Mouse (Mus musculus) adrenal gland, postnatal 25 days (tissue): ENCODE measurements around the gene St3gal5. TPM values are rescaled to one million over a fixed set of nuclear protein-coding genes. Genes with fewer than 3 reads are reported as not detected.
A peak's percentile ranks its signal among the peaks of the same experiment; 100 is the strongest.

Source experiments
- DNase-seq: peaks from one replicate; pipeline ENCODE4 v3.0.0; 2021; ENCODE audit warnings: mixed read lengths
- total RNA-seq: library from RNA; stranded (reverse); gene quantifications from 2 replicates; pipeline ENCODE4 v1.2.3, GENCODE M21; 2021

The St3gal5 gene
- total RNA-seq, 1 experiment from 2014 or later, result 102 TPM

GRCm38 (mm10) chr6:72134850-72135515, 37.6 kb downstream of the St3gal5 start:
- no peak for DNase-seq

- no peak for DNase-seq
Measured at GRCm38 (mm10) chr6:72136016-72136415, 38.6 kb downstream of the St3gal5 start.

- DNase-seq, result no peak
Measured at GRCm38 (mm10) chr6:72136543-72136942, 39.2 kb downstream of the St3gal5 start.

GRCm38 (mm10) chr6:72139508-72140193, 42.3 kb downstream of the St3gal5 start:
- DNase-seq, result no peak

- peak; percentile 33 for DNase-seq
Measured at GRCm38 (mm10) chr6:72140371-72140770, 43.0 kb downstream of the St3gal5 start.

- peak; percentile 30 for DNase-seq
Measured at GRCm38 (mm10) chr6:72141191-72141590, 43.8 kb downstream of the St3gal5 start.

- no peak for DNase-seq
Measured at GRCm38 (mm10) chr6:72142561-72142960, 45.2 kb downstream of the St3gal5 start.

- DNase-seq, result no peak
Measured at GRCm38 (mm10) chr6:72144353-72144752, 47.0 kb downstream of the St3gal5 start.

- DNase-seq, result no peak
Measured at GRCm38 (mm10) chr6:72146803-72147202, 49.4 kb downstream of the St3gal5 start.

- peak; percentile 52 for DNase-seq
Measured at GRCm38 (mm10) chr6:72148721-72149120, 51.3 kb downstream of the St3gal5 start.

- DNase-seq, result no peak
Measured at GRCm38 (mm10) chr6:72149797-72150196, 52.4 kb downstream of the St3gal5 start.

- no peak for DNase-seq
Measured at GRCm38 (mm10) chr6:72152707-72153106, 55.3 kb downstream of the St3gal5 start.

- DNase-seq, result no peak
Measured at GRCm38 (mm10) chr6:72153455-72153854, 56.1 kb downstream of the St3gal5 start.

GRCm38 (mm10) chr6:72154008-72154407, 56.6 kb downstream of the St3gal5 start:
- peak; percentile 52 for DNase-seq

- no peak for DNase-seq
Measured at GRCm38 (mm10) chr6:72154938-72155531, 57.6 kb downstream of the St3gal5 start.

GRCm38 (mm10) chr6:72155649-72156048, 58.3 kb downstream of the St3gal5 start:
- no peak for DNase-seq

GRCm38 (mm10) chr6:72158966-72159764, 61.8 kb downstream of the St3gal5 start:
- no peak for DNase-seq

- DNase-seq, result no peak
Measured at GRCm38 (mm10) chr6:72159861-72160395, 62.5 kb downstream of the St3gal5 start.

GRCm38 (mm10) chr6:72160991-72161390, 63.6 kb downstream of the St3gal5 start:
- DNase-seq, result no peak

- DNase-seq, result no peak
Measured at GRCm38 (mm10) chr6:72161751-72162150, 64.4 kb downstream of the St3gal5 start.

- DNase-seq, result peak; percentile 72
Measured at GRCm38 (mm10) chr6:72162155-72162890, 64.9 kb downstream of the St3gal5 start.
